Mouse (Mus musculus) testis, adult 2 months (tissue): ENCODE data around the gene Pak4. TPM values are rescaled to one million over a fixed set of nuclear protein-coding genes. Genes with fewer than 3 reads are reported as not detected.
"Not testable (repeated sequence)": the region's sequence is repeated elsewhere in the genome, so short reads cannot be mapped to it uniquely, and the experiment has no call there.

Experiments
- H3K27ac ChIP-seq: fragments of 200-500 bp; 2 replicates; pipeline ENCODE4 v1.5.1; 2012; ENCODE audit warnings: low read depth, low read length; ENCODE audit not compliant: control insufficient read depth, insufficient read depth
- H3K27me3 ChIP-seq: fragments of 200-500 bp; 2 replicates; pipeline ENCODE4 v1.6.1; 2012; ENCODE audit warnings: mild to moderate bottlenecking, low read length, moderate library complexity; ENCODE audit not compliant: control insufficient read depth, insufficient read depth
- H3K36me3 ChIP-seq: fragments of 200-500 bp; 2 replicates; pipeline ENCODE4 v1.6.1; 2012; ENCODE audit warnings: mild to moderate bottlenecking, low read length; ENCODE audit not compliant: control insufficient read depth, insufficient read depth
- H3K4me1 ChIP-seq: fragments of 200-500 bp; 2 replicates; pipeline ENCODE4 v1.6.1; 2012; ENCODE audit warnings: low read length; ENCODE audit not compliant: control insufficient read depth, insufficient read depth
- H3K4me3 ChIP-seq: fragments of 200-500 bp; 2 replicates; pipeline ENCODE4 v1.5.1; 2012; ENCODE audit warnings: low read depth, mild to moderate bottlenecking, low read length, moderate library complexity, mixed read lengths; ENCODE audit not compliant: control insufficient read depth
- CTCF ChIP-seq: fragments of 200-500 bp; IDR thresholded peaks from 2 replicates; pipeline ENCODE4 v1.5.1; 2012; ENCODE audit warnings: low read depth, mild to moderate bottlenecking, inconsistent platforms, low read length, moderate library complexity; ENCODE audit not compliant: control insufficient read depth, insufficient read depth, insufficient replicate concordance
- POLR2A ChIP-seq: fragments of 200-500 bp; IDR thresholded peaks from 2 replicates; pipeline ENCODE4 v1.6.1; 2012; ENCODE audit warnings: low read depth, mild to moderate bottlenecking, inconsistent platforms, low read length, moderate library complexity; ENCODE audit not compliant: control insufficient read depth
- polyA plus RNA-seq: library from polyadenylated mRNA; depleted of rRNA; stranded (reverse); fragments of >200 nt; gene quantifications from 2 replicates; pipeline ENCODE4 v1.2.3, GENCODE M21; 2012; rRNA removed

The Pak4 gene
- polyA plus RNA-seq, 1 experiment = 21.5 TPM

- Histone ChIP-seq H3K27me3 (no peaks in the 10 kb centered on the region), H3K4me1 (peaks cover 19% of the 10 kb centered on the region), H3K4me3 (no peak overlapping the region), H3K27ac (no peak overlapping the region), H3K36me3 (no peaks in the 10 kb centered on the region)
- TF ChIP-seq CTCF (no peak), POLR2A (no peak)
Measured at GRCm38 (mm10) chr7:28532005-28532404, 66.0 kb downstream of the Pak4 start.

DNA sequence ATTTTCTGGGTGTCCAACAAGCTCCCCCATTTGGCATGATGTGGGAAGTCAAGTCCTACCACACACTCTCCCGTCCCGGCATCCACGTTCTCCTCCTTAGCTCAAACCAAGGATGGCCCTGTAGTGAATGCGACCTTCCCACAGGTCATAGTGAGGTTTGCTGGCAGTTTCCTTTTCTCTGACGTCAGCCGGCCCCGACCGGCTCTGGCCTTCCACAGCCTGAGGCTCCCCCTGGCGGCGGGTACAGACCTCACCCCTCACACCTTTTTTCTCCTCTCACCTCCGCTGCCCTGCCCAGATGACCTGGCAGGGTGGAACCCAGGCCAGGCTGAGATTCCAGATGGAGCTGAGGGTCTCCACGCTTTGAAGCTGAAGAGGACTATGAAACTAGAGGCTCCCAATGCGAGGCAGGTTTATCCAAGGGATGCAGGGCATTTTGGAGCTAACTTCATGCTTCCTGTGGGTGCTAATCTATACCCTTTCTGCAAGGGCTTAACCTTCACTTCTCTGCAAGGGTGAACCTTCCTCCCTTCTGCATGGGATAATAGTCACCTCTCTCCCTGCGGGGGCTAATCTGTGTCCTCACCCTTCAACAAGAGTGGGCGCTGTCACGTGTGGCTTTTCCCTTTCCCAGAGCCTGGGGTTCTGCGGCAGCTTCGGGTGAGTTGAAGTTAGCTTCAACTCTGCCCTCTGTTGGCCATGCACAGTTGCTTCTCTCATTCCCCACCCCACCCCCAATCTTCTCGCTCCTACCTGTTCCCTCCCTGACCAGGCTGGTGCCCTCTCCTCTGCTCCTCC is 69.9 kb downstream of the Pak4 start:
- Histone ChIP-seq H3K4me3 (peak overlapping the region; percentile 64), H3K4me1 (peaks cover 14% of the 10 kb centered on the region), H3K27me3 (no peaks in the 10 kb centered on the region), H3K27ac (peak overlapping the region; percentile 1; the same call in 1 of the 2 replicates), H3K36me3 (no peaks in the 10 kb centered on the region)
- peak; percentile 81 for TF ChIP-seq CTCF
- no peak for TF ChIP-seq POLR2A

GRCm38 (mm10) chr7:28522536-28522935 is 75.4 kb downstream of the Pak4 start, which contains the start of gene Ifnl3:
Gene Ifnl3, plus strand, starts transcription at chr7:28522836.
- not testable (repeated sequence) for H3K36me3 ChIP-seq, H3K27ac ChIP-seq, H3K27me3 ChIP-seq, H3K4me1 ChIP-seq, H3K4me3 ChIP-seq

- Histone ChIP-seq H3K27ac (no peak overlapping the region), H3K4me1 (no peaks in the 10 kb centered on the region), H3K27me3 (no peaks in the 10 kb centered on the region), H3K36me3 (no peaks in the 10 kb centered on the region), H3K4me3 (no peak overlapping the region)
- TF ChIP-seq CTCF (no peak), POLR2A (no peak)
Measured at GRCm38 (mm10) chr7:28511441-28511840, 86.5 kb downstream of the Pak4 start.

DNA sequence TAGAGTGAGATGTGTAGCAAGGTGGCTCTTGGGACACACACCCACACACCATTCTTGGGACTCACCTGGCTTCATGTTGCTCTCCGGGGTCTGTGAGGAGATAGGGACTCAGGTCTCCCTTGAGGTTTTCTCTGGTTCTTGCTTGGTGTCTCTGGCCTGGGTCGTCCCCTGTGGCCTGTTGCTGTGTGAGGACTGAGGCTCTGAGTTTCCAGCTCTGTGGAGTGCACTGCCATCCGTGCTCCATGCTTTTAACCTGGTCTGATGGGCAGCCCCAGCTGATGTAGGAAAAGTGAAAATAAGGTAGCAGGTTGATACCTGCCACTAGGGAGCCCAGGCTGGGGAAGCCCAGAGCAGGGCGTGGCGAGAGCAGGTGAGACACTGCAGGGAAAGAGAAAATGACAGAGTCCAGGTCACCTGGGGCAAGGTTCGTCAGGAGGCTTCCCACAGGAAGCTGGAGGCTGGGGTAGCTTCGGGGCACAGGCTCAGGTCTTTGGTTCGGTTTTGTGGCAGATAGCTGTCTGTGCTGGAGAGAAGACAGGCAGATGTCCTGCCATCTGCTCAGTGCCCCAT is 87.5 kb downstream of the Pak4 start, which contains the start of gene Ifnl2:
Gene Ifnl2 (minus strand): TSS at position 51 of the 570 bp plus-strand sequence.
- not testable (repeated sequence) for H3K27ac ChIP-seq, H3K27me3 ChIP-seq, H3K4me3 ChIP-seq, H3K36me3 ChIP-seq, H3K4me1 ChIP-seq

GRCm38 (mm10) chr7:28509121-28509520 is 88.9 kb downstream of the Pak4 start:
- H3K27me3 ChIP-seq, H3K36me3 ChIP-seq, H3K27ac ChIP-seq, H3K4me1 ChIP-seq, H3K4me3 ChIP-seq: not testable (repeated sequence)

Other genes starting within 250 kb of the Pak4 start
- gene Rps16, start 247.5 kb downstream of the Pak4 start, polyA plus RNA-seq = 227 and 277 TPM in 2 replicates
- 14.7 and 20.1 TPM in 2 replicates for gene Plekhg2, start 225.6 kb downstream of the Pak4 start, polyA plus RNA-seq
- gene Zfp36, start 217.9 kb downstream of the Pak4 start, polyA plus RNA-seq = 3.8 and 4.9 TPM in 2 replicates
- 129 and 135 TPM in 2 replicates for gene Med29, start 205.5 kb downstream of the Pak4 start, polyA plus RNA-seq
- 84.1 and 97.0 TPM in 2 replicates for gene Paf1, start 205.2 kb downstream of the Pak4 start, polyA plus RNA-seq
- 7.8 and 8.8 TPM in 2 replicates for gene Gmfg, start 160.7 kb downstream of the Pak4 start, polyA plus RNA-seq
- 1.1 TPM in 2 replicates for gene Lrfn1, start 146.2 kb downstream of the Pak4 start, polyA plus RNA-seq
- gene Ifnl2, start 87.7 kb downstream of the Pak4 start, polyA plus RNA-seq = not detected in 2 replicates
- gene Ifnl3, start 75.3 kb downstream of the Pak4 start, polyA plus RNA-seq = not detected in 2 replicates
- gene Sycn, start 57.3 kb downstream of the Pak4 start, polyA plus RNA-seq = 0.24 and 0.31 TPM in 2 replicates
- gene Nccrp1, start 50.9 kb downstream of the Pak4 start, polyA plus RNA-seq = 0.62 and 0.70 TPM in 2 replicates
- gene Samd4b, start within 50 bp of the Pak4 start, polyA plus RNA-seq = 234 and 246 TPM in 2 replicates
- 7.5 and 11.7 TPM in 2 replicates for gene Acp7, start 33.1 kb upstream of the Pak4 start, polyA plus RNA-seq
- gene Fbxo27, start 94.7 kb upstream of the Pak4 start, polyA plus RNA-seq = 15.8 and 16.3 TPM in 2 replicates
- 7.2 and 8.1 TPM in 2 replicates for gene Fbxo17, start 118.6 kb upstream of the Pak4 start, polyA plus RNA-seq
- gene Mrps12, start 143.6 kb upstream of the Pak4 start, polyA plus RNA-seq = 29.5 and 39.3 TPM in 2 replicates
- 12.5 and 13.6 TPM in 2 replicates for gene Sars2, start 143.8 kb upstream of the Pak4 start, polyA plus RNA-seq
- not detected in 2 replicates for gene Ccer2, start 158.0 kb upstream of the Pak4 start, polyA plus RNA-seq
- gene Sirt2, start 168.6 kb upstream of the Pak4 start, polyA plus RNA-seq = 144 and 203 TPM in 2 replicates
- 134 and 152 TPM in 2 replicates for gene Nfkbib, start 169.3 kb upstream of the Pak4 start, polyA plus RNA-seq
- 1.1 and 1.6 TPM in 2 replicates for gene Rinl, start 190.8 kb upstream of the Pak4 start, polyA plus RNA-seq
- 162 and 200 TPM in 2 replicates for gene Hnrnpl, start 210.4 kb upstream of the Pak4 start, polyA plus RNA-seq
- 124 and 147 TPM in 2 replicates for gene Ech1, start 227.0 kb upstream of the Pak4 start, polyA plus RNA-seq
- gene Lgals4, start 235.7 kb upstream of the Pak4 start, polyA plus RNA-seq = 13.8 and 17.5 TPM in 2 replicates